Mouse (Mus musculus): Measurements from ENCODE around the gene Odaph.

The Odaph gene

DNA sequence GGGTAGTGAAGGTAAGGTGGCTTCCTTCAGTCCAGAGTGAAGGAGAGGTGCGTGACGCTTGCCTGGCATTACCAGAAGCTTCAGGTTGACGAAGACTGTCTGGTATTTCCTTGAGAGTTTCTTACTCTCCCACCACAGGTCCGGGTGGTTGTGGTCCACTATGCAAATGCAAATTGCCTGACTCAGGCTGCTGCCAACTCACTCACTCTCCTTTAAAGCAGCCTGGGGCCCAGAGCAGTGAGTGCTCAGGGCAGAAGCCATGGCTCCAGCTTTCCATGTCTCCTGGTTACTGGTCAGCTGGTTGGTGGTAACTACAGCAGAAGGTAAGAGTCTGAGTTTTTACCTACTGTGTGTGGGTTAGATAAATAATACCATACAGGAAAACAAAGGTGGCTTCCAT, at the start of gene Odaph:
TSS of gene Odaph (plus strand) at position 240 of the 400 bp plus-strand sequence.
- ChIA-PET CTCF (interaction anchor here in 1 of 4 experiments (0.7 kb wide), 1 partner anchor 141 kb away, joined by 3 read pairs; no protein-coding TSS in a partner anchor), POLR2A (interaction anchor here in 1 of 4 experiments (1.2 kb wide), 1 partner anchor 11 kb away, joined by 3 read pairs; no protein-coding TSS in a partner anchor)

DNA sequence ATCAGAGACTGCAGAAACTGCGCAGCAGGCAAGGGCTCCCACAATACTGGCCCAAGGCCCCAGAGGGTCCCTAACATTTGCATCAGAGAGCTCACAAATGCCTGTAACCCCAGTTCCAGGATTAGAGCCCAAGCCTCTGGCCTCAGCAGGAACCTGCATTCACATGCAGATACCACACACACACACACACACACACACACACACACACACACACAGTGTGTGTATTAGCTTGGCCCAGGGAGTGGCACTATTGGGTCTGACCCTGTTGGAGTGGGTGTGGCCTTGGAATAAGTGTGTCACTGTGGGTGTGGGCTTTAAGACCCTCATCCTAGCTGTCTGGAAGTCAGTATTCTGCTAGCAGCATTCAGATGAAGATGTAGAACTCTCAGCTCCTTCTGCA, 41.7 kb upstream of the Odaph start:
- POLR2A ChIA-PET: interaction anchor here in 3 of 4 experiments (0.6 to 1.7 kb wide), 14 partner anchors 8 to 538 kb away, joined by 3 to 7 read pairs (median 4); partner anchors contain the start of gene Rchy1 (in 3 of the 3)
- CTCF ChIA-PET: interaction anchor here in 2 of 4 experiments (0.5 to 0.6 kb wide), 2 partner anchors 27 to 721 kb away, joined by 3 to 14 read pairs; no protein-coding TSS in a partner anchor

DNA sequence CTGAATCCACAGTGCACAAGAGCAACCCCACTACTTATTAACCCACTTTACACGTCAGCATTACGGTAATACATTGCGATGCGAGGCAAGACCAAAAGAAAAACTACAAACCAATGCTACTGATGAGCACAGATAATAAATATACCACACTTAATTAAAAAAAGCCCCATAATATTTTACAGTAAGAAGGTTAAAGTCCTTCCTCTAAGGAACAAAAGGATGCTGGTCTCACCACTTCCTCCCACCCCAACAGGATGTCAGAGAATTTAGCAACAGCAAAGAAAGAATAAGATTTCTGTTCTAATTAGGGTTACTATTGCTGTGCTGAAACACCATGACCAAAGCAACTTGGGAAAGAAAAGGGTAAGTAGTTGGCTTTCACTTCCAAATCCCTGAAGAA, 40.3 kb upstream of the Odaph start:
- POLR2A ChIA-PET: no interaction called here
- CTCF ChIA-PET: no interaction called here

DNA sequence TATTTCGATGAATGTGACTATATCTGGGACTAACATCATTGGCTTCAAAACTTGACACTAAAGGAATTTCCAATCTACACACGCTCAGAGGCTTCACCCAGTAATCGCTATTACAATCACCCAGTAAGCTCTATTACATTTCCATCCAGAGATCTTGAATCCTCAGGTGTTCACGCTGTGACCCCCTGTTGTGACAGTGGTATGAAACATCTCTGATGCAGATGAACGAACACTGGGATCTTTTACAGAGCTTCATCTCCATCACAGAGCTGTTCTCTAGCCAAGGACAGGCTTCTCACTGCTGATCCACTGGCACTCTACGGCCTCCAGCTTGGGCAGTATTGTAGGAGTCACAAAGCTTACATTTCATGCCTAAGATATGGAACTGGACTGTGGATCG, 37.8 kb upstream of the Odaph start:
- POLR2A ChIA-PET: interaction anchor here in 3 of 4 experiments (0.6 to 2.7 kb wide), 12 partner anchors 11 to 802 kb away, joined by 3 to 14 read pairs (median 3); partner anchors contain the start of genes Rchy1 (in 3 of the 3) and G3bp2 (in 1 of the 3)
- CTCF ChIA-PET: interaction anchor here in 1 of 4 experiments (1.0 kb wide), 1 partner anchor 11 kb away, joined by 10 read pairs; no protein-coding TSS in a partner anchor

DNA sequence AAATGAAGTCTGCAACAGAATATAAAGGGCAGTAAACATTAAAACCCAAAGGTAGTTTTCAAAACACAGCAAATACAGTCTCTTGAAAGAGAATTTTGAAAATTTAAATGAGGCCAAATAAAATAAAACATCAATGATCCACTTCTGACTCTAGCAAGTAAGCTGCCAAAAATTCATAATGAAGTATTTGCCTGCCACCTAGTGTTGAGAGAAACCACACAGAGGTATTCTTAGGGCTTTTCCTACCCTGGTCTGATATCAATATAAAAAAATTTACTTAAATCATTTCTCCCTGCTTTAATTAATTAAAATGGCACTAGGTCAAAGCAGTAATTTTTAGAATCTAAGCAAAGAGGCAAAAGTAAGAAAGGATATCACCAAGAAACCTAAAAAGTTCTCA, 35.9 kb upstream of the Odaph start:
- POLR2A ChIA-PET: interaction anchor here in 1 of 4 experiments (2.7 kb wide), 1 partner anchor 11 kb away, joined by 14 read pairs; the partner anchor contains the start of gene Rchy1
- CTCF ChIA-PET: interaction anchor here in 3 of 4 experiments (0.5 to 1.5 kb wide), 5 partner anchors 156 to 634 kb away, joined by 3 to 5 read pairs (median 5); partner anchors contain the start of gene Parm1 (in 1 of the 3)

DNA sequence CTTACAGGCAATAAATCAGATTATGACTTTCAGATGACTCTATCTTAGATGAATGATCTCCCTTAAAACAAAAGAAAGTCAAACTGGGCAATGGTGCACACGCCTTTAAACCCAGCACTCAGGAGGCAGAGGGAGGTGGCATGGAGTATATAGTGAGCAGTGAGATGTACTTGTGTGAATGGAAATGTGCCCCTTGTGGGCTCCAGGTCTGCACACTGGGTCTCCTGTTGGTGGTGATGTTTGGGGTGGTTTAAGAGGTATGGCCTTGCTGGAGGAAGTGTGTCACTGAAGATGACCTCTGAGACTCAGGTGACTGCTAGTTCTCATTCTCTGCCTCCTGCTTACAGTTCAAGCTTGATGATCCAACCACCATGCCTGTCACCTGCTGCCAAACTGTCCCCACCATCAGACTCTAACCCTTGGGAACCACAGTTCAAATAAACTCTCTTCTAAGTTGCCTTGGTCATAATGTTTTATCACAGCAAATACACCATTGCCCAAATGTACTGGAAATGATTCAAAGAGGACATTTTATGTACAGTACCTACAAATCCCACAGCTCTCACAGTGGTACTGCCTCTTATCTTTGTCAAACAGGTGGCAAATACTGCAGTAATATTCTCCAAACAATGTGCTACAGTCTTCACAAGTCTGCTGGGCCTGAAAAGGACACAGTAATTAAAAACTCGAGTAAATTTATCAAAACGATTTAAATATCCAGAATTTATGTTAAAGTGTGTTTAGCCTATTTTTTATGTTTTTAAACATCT, 30.1 kb upstream of the Odaph start:
- ChIA-PET POLR2A (interaction anchor here in 1 of 4 experiments (0.9 kb wide), 1 partner anchor 86 kb away, joined by 13 read pairs; no protein-coding TSS in a partner anchor), CTCF (no interaction called here)

DNA sequence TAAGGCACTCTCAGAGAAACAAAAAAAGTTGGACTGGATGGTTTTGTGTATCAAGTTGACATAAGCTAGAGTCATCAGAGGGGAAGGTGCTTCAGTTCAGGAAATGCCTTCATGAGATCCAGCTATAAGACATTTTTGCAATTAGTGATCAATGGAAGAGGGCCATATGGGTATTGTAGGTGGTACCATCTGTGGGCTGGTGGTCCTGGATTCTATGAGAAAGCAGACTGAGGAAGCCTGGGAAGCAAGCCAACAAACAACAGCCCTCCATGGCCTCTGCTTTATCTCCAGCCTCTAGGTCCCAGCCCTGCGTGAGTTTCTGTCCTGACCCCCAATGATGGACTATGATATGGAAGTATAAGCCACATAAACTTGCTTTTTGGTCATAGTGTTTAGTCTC, 28.2 kb upstream of the Odaph start:
- POLR2A ChIA-PET: no interaction called here
- CTCF ChIA-PET: no interaction called here

DNA sequence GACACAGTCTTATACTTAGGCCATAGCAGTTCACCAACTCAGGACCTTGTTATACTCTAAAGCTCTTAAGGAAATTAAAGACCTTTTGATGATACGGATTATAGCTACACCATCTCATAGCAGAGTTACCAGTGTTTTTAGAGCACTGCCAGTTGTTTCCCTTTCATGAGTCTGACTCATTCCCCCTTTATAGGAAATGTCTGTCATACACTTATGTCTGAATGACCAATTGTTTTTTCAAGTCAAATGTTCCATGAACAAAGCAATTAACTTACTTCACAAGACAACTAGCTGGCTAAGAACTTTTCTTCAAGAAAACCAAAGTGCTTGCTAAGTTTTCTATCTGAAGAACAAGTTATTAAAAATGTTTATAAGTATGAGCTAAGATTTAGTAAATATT, 27.3 kb upstream of the Odaph start:
- ChIA-PET CTCF (interaction anchor here in 1 of 4 experiments (1.4 kb wide), 1 partner anchor 10 kb away, joined by 10 read pairs; no protein-coding TSS in a partner anchor), POLR2A (interaction anchor here in 3 of 4 experiments (0.6 to 4.5 kb wide), 12 partner anchors 8 to 508 kb away, joined by 3 to 17 read pairs (median 4); partner anchors contain the start of gene G3bp2 (in 1 of the 3))

DNA sequence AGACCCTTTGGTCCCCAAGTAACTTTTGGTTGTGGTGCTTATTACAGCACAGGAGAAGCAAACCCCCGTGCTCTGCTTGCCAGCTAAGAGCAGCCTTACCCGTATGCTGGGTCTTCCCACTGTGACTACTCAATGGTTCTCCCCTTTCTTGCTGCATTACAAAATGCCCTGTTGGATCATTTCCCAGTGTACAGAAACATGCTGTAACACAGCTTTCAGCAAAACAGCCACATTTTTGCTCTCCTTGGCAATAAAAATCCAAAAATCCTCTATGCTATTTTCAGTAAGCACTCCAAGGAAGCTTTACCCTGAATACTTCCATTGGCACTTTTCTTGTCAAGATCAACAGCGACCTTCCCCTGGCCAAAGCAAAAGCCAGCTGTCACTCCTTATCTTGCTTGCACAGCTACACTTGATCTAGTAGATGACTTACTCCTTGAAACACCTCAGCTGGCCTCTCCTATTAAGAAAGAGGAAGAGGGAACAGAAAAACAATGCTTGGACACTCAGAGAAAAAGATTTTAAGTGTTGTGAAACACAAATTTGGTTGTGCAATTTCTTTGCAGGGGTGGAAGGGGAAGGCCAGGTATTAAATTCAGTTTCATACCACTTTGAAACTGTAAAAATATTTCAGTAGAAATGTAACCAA, 26.5 kb upstream of the Odaph start:
- POLR2A ChIA-PET: interaction anchor here in 2 of 4 experiments (0.6 to 4.5 kb wide), 13 partner anchors 9 to 209 kb away, joined by 3 to 17 read pairs (median 4); partner anchors contain the start of gene G3bp2 (in 1 of the 2)
- CTCF ChIA-PET: interaction anchor here in 1 of 4 experiments (1.4 kb wide), 1 partner anchor 11 kb away, joined by 10 read pairs; no protein-coding TSS in a partner anchor

DNA sequence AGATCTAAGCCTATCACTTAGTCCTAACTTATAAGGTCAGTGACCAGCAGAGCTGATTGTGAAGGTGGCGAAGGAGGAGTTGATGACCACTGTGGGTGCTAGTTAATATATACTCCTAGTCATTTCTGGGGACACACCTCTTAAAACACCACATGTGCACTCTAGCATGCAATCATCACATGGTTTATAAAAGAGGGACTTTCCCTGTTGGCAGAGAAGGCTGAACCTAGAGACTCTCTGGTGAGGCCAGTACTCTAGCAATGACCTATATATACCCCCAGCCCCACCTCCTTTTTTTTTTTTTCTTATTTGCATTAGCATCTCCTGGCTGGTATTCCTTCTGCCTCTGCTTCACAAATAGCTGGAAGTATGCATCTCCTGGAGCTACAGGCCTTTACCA, 25.9 kb upstream of the Odaph start:
- ChIA-PET POLR2A (interaction anchor here in 3 of 4 experiments (0.5 to 4.5 kb wide), 21 partner anchors 9 to 1058 kb away, joined by 3 to 22 read pairs (median 4); partner anchors contain the start of gene G3bp2 (in 1 of the 3)), CTCF (no interaction called here)

DNA sequence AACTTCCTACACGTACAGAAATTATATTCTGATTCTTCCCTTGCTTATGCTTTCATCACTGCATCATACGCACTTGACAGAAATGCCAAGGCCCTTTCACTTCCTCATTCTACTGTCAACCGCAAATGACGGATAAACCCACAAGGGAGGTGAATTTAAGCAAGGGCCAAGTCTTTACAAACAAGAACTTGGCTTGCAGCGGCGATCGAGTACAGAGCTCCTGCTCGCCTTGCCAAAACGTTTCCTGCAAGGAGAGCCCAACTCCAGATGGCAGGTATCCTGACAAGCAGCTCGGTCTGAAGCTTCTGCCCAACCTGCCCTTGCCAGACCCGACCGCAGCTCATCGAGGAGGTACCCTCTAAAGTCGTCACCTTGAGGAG, 25.0 kb upstream of the Odaph start:
- ChIA-PET POLR2A (interaction anchor here (0.6 to 4.5 kb wide), 35 partner anchors 8 to 1058 kb away, joined by 3 to 22 read pairs (median 4); partner anchors contain the start of gene G3bp2 (in 3 of the 4)), CTCF (interaction anchor here in 3 of 4 experiments (0.6 to 1.4 kb wide), 4 partner anchors 81 to 445 kb away, joined by 3 to 9 read pairs (median 4); partner anchors contain the start of genes Parm1 (in 2 of the 3) and Cdkl2 (in 1 of the 3))

DNA sequence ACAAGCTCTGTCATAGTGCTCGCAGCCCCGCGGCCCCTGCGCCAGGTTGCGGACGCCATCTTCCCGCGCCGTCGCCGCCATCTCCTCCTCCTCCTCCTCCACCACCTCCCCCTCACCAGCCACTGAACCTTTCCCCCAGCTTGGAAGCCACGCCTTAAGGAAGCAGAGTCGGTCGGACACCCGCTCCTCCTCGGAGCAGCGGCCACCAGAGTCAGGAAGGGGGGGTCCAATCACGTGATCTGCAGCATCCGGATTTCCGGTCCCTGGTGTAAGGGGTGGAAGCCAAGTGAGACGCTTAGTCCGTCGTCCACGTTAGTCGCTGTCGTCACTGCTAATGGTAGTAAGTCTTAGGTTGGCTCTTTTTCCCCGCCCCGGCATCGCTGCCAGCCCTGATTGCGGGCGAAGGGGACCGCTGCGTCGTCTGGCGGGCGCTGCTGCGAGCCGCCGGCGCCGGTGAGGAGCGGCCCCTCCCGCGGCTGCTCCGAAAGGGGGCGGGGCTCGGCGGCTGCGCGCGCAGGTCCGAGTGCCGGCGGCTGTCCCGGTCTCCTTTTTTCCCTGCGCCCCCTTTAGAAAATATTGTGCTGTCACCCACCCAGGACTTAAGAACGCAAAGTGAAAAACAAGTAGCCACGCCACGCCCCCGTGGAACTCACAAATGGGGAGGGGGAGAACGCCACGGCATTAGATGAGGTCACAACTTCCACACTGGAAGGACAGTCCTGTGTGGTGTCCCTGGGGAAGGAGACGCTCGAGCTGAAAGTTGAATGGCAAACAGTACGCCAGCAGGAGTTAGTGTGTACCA, 24.4 kb upstream of the Odaph start, which contains the start of gene Rchy1:
TSS of gene Rchy1 (minus strand) at position 430 of the 802 bp plus-strand sequence.
- ChIA-PET POLR2A (interaction anchor here (0.6 to 4.5 kb wide), 40 partner anchors 7 to 184 kb away, joined by 3 to 22 read pairs (median 4); partner anchors contain the start of gene G3bp2 (in 3 of the 4)), CTCF (interaction anchor here in 3 of 4 experiments (0.6 to 1.4 kb wide), 5 partner anchors 80 to 446 kb away, joined by 3 to 9 read pairs (median 4); partner anchors contain the start of genes Parm1 (in 2 of the 3) and Cdkl2 (in 1 of the 3))

DNA sequence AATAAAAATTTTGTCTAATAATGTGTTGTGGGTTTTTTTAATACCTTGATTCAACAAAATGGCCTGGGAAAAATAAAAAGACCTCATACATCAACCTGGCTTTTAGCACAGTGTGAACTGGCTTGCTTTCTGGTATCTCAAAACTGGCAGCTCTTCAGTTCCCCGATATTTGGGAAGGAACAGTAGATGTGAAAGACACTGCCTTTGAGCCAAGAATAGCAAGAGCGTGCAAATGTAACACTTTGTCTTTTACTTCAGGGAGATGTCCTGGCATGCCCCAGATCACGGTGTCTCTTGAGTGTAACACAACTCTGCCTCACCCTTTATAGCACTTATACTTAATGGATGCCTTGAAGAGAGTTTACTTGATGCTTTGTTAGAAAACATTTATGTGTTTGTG, 15.2 kb upstream of the Odaph start:
- CTCF ChIA-PET: no interaction called here
- POLR2A ChIA-PET: interaction anchor here in 1 of 4 experiments (3.3 kb wide), 1 partner anchor 10 kb away, joined by 17 read pairs; the partner anchor contains the start of gene Rchy1

DNA sequence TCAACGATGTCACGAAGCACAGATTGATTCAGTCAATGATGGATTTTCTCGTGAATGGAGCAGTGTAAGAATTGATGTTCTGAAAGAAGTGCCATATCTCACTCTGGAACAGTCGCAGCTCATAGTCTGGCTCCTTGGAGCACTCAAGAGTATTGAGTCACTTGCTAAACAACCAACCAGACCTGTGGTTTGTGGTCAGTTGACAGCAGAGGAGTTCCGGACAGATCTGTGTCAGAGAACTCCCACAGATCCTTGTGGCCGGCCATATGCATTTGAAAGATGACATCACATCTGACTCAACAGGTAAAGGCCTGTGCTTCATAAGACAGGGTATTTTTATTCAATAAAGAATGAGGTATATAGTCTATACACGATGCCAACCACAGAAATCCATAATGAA, 13.3 kb upstream of the Odaph start:
- CTCF ChIA-PET: no interaction called here
- POLR2A ChIA-PET: interaction anchor here in 2 of 4 experiments (1.4 to 3.3 kb wide), 2 partner anchors 11 to 12 kb away, joined by 4 to 17 read pairs; partner anchors contain the start of gene Rchy1 (in 2 of the 2)

DNA sequence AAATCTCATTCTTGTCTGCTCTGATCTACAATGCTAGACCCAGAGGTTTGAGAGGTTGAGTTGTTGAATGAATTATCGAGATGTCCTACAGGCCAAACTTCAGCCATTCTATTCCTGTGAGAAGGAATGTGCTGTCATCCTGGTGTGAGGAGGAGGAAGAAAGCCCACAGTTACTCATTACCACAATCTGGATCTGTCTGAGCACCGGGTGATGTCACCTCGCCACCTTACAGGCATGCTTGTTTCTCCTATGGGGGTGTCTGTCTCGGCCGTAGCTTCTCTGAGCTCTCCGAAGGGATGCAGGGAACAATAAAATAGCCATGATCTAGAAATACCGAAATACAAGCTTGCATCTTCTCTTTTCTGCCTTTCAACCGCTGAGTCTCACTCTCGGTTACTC, 11.5 kb upstream of the Odaph start:
- ChIA-PET POLR2A (interaction anchor here in 3 of 4 experiments (0.7 to 2.2 kb wide), 6 partner anchors 12 to 212 kb away, joined by 3 to 5 read pairs (median 3); partner anchors contain the start of genes G3bp2 (in 1 of the 3) and Odaph (in 1 of the 3)), CTCF (no interaction called here)

DNA sequence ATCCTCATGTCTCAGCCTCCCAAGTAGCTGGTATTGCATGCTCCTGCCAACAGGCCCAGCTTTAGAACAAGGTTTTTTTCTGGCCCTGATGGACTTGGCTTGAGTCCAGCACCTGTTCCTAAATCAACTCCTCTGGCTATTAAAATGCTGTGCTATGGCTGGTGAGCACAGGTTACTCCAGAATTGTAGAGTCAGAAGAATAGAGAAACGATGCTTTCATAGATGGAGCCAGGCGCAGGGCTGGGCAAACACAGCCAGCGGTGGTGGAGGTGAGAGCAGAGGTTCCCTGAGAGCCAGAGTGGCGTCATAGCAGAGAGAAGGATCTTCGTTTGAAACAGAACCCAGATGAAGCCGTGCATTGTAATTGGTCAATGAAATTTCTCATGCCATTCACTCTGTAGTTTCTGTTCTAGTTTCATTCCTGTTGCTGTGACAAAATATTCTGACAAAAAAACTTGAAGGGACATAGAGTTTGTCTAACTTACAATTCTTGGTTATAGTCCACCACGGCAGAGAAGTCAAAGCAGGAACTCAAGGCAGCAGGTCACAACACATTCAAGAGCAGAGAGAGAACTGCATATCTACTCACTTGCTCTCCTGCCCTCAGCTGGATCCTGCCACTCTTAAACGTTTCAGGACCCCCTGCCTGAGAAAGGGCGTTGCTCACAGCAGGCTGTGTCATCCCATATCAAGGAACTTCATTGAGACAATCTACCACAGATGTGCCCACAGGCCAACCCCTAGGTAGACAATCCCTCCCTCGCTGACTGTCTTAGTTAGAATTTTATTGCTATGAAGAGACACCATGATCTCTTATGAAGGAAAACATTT, 10.5 kb upstream of the Odaph start:
- POLR2A ChIA-PET: interaction anchor here in 3 of 4 experiments (0.7 to 2.2 kb wide), 7 partner anchors 11 to 1288 kb away, joined by 3 to 5 read pairs (median 3); partner anchors contain the start of genes G3bp2 (in 1 of the 3) and Odaph (in 1 of the 3)
- CTCF ChIA-PET: no interaction called here

DNA sequence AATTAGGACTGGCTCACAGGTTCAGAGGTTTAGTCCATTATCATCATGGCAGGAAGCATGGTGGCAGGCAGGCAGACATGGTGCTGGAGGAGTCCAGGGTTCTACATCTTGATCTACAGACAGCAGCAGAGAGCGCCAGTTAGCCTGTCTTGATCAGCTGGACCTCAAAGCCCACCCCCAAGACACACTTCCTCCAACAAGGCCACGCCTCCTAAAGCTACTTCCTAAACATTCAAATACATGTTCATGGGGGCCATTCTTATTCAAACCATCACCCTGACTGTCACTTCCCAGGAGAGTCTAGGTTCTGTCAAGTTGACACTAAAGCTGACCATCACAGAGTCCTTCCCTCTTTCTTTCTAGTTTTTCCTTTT, 9.9 kb upstream of the Odaph start:
- ChIA-PET POLR2A (interaction anchor here in 2 of 4 experiments (0.7 to 2.2 kb wide), 2 partner anchors 17 to 1287 kb away, joined by 5 read pairs; no protein-coding TSS in a partner anchor), CTCF (interaction anchor here in 1 of 4 experiments (0.6 kb wide), 1 partner anchor 460 kb away, joined by 4 read pairs; the partner anchor contains the start of gene Parm1)
